In the genomic region with DNA sequence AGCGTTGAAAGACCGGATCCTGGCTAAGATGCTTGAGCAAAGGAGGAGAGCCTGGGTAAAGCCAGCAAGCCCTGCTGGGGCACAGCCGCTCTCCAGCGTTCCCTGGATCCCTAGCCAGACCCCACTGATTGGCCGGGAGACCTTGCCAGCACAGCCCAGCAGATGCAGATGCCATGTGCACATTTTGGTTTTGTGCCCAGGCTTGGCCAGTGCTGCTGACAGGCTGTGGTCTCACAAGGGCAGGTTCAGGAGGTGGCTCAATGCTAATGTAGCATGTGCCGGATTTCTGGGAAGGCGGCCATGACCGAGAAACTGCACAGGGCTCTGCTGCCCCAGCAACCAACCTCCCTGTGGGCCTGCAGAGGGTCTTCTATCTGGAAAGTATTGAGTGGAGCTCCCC, we compare ENCODE assay signal across 8 mouse cellular contexts.
DNase-seq lines count a peak whose midpoint lies in the region; ATAC-seq lines count a peak whose summit lies in the region.

No protein-coding gene starts in this region.

- H3K36me3 ChIP-seq in forebrain, embryonic 13.5 days (ENCODE audit: poor library complexity, severe bottlenecking): no peaks in the 10 kb centered on the region
- H3K36me3 ChIP-seq in forebrain, embryonic 10.5 days (replicated peaks): peaks cover 3% of the 10 kb centered on the region
- H3K36me3 ChIP-seq in stomach, embryonic 15.5 days: no peaks in the 10 kb centered on the region

- H3K27me3 ChIP-seq in forebrain, embryonic 13.5 days: no peaks in the 10 kb centered on the region
- H3K27me3 ChIP-seq in forebrain, embryonic 10.5 days (ENCODE audit: poor library complexity, severe bottlenecking): no peaks in the 10 kb centered on the region
- no peaks in the 10 kb centered on the region for H3K27me3 ChIP-seq in stomach, embryonic 15.5 days (replicated peaks)

- peak; percentile 87 for ATAC-seq in forebrain, embryonic 13.5 days
- ATAC-seq in stomach, embryonic 15.5 days (ENCODE audit: insufficient read depth, low FRiP score, low read depth): no peak

- intact Hi-C loops in gastrocnemius, postnatal 14 days (cut with DNase I; ENCODE audit: low total_unique reads): no loop called here

- H3K4me3 ChIP-seq in forebrain, embryonic 13.5 days: no peak overlapping the region
- no peak overlapping the region for H3K4me3 ChIP-seq in forebrain, embryonic 10.5 days
- H3K4me3 ChIP-seq in stomach, embryonic 15.5 days (replicated peaks): no peak overlapping the region

- H3K27ac ChIP-seq in forebrain, embryonic 13.5 days: no peak overlapping the region
- H3K27ac ChIP-seq in forebrain, embryonic 10.5 days: no peak overlapping the region
- 0 out of 2 replicates have a peak overlapping the region, but pooled peaks have one; percentile 21 for H3K27ac ChIP-seq in stomach, embryonic 15.5 days

- DNase-seq in forebrain, embryonic 10.5 days (ENCODE audit: extremely low spot score, low spot score): no peak
- peak; percentile 31 for DNase-seq in urinary bladder, adult 2 months (ENCODE audit: low spot score)
- DNase-seq in urinary bladder, adult 18-20 months (ENCODE audit: low spot score in 2 of 2): no peak
- DNase-seq in gastrocnemius, postnatal 14 days: peak; percentile 89
- DNase-seq in layer of hippocampus, postnatal 14 days (ENCODE audit: low spot score in 2 of 2): peak; percentile 80 to 89
- no peak for DNase-seq in lung, postnatal 25 days (ENCODE audit: low spot score)

- no peak overlapping the region for H3K9ac ChIP-seq in forebrain, embryonic 13.5 days
- H3K9ac ChIP-seq in stomach, embryonic 15.5 days: no peak overlapping the region

- H3K9me3 ChIP-seq in forebrain, embryonic 13.5 days (replicated peaks): no peaks in the 10 kb centered on the region; the same call in 1 of the 2 replicates
- peaks cover 10% of the 10 kb centered on the region; the same call in 1 of the 2 replicates for H3K9me3 ChIP-seq in forebrain, embryonic 10.5 days
- no peaks in the 10 kb centered on the region for H3K9me3 ChIP-seq in stomach, embryonic 15.5 days

- WGBS in forebrain, embryonic 13.5 days: 85% methylated on average over 8 of the region's 8 CpGs
- whole genome bisulfite sequencing in forebrain, embryonic 10.5 days: 90% methylated on average over 8 of the region's 8 CpGs
- WGBS in stomach, embryonic 15.5 days: 74% methylated on average over 8 of the region's 8 CpGs

- no peak overlapping the region for H3K4me2 ChIP-seq in forebrain, embryonic 13.5 days
- no peak overlapping the region for H3K4me2 ChIP-seq in stomach, embryonic 15.5 days

- peaks cover 13% of the 10 kb centered on the region for H3K4me1 ChIP-seq in forebrain, embryonic 13.5 days
- no peaks in the 10 kb centered on the region for H3K4me1 ChIP-seq in forebrain, embryonic 10.5 days
- no peaks in the 10 kb centered on the region for H3K4me1 ChIP-seq in stomach, embryonic 15.5 days

Comparison
In these comparisons a context has a peak if more than half of its experiments do, and no peak if none do; other contexts are left out.
1. DNase-seq: peak in urinary bladder, adult 2 months (single experiment), gastrocnemius, postnatal 14 days (single experiment) and layer of hippocampus, postnatal 14 days (2 of 2); none in forebrain, embryonic 10.5 days (single experiment), urinary bladder, adult 18-20 months (0 of 2) and lung, postnatal 25 days (single experiment).